Mouse (Mus musculus) thymus, postnatal 36 days (tissue): Measurements from ENCODE around the gene Rab43.

Experiments used
- DNase-seq, 2 experiments: peaks; one replicate each; pipeline ENCODE4 v3.0.0; 2022; ENCODE audit warnings: mixed read lengths in 2 of 2

Rab43 gene

DNA sequence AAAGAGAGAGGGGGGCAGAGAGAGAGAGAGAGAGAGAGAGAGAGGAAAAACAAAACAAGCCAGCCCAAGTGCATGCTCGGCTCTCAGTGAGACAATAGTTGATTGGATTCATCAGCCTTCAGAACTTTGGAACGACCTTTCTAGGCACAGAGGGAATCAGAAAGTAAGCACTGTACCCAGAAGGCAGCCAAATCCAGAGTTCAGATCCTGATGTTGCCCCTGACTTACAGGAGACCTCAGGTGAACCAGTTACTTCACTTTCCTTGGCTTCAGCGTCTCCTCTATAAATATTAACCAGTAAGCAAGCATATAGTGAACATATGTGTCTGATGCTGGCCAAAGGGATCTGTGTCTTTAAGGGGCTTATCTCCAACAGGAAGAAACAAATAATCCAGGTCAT lies 3.4 kb downstream of the Rab43 start:
- no peak for DNase-seq

- no peak for DNase-seq
These were observed 4.1 kb downstream of the Rab43 start for GRCm38 (mm10) chr6:87807735-87808440.

- no peak for DNase-seq
These were observed 5.1 kb downstream of the Rab43 start for GRCm38 (mm10) chr6:87806857-87807256.

- no peak for DNase-seq
These were observed 5.9 kb downstream of the Rab43 start for GRCm38 (mm10) chr6:87806028-87806427.

DNA sequence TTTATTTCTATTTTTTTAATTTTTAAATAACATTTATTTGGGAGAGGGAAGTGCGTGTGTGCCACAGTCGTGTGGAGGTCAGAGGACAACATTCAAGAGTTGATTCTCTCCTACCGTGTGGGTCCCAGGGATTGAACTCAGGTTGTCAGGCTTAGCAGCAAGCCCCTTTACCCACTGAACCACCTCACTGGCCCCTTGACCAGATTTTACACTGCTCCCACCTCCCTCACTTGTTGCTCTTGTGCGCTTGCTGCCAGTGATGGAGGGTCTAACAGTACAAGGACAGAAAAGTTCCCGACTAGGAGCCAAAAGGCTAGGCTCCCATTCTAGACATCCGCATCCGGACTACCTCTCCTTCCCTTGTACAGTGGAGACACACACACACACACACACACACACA lies 6.5 kb downstream of the Rab43 start:
- DNase-seq: no peak

DNA sequence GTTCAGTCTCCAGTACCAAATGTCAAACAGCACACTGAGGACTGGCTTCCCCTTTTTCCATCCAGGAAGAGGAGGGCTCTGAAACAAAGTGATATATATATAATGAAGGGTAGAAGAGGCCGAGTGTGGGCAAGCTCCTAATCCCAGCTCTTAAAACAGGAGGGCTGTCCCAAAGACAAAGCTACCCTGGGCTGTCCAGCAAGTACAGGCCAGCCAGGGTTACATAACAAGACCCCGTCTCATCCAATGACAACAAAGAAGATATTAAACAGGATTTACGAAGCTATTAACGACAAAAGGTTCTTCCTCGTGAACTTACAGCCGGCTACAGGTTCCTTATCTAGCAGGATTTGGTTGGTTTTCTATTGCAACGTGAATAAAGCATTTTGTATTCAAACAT lies 7.1 kb downstream of the Rab43 start:
- no peak for DNase-seq

DNA sequence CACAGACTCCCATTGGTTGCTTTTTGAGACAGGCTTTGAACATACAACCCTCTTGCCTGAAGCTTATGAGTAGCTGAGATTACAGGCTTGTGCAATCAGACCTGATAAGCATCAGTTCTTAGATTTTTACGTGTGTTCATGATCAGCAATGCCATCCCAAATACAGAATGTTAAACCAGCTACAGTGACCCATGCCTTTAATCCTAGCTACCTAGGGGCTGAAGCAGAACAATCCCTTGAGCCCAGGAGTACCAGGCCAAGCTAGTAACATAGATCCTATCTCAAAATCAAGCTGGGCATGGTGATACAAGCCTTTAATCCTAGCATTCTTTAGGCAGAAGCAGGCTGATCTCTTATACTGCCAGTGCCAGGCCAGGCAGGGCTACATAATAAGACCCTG lies 7.9 kb downstream of the Rab43 start:
- DNase-seq: no peak

DNA sequence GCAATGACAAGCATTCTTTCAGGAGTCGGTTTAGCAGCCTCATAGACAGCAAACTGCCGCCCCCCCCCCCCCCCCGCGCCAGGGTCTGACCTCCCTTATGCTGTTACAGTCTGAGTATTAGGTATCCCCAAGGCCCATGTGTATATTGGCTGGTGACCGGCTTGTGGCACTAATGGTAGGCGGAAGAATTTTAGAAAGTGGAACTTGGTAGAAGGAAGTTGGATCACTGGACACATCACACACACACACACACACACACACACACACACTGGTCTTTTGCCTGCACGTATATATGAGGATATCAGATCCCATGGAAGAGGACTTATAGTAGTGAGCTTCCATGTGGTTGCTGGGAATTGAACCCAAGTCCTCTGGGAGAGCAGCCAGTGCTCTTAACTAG lies 9.5 kb downstream of the Rab43 start:
- no peak for DNase-seq

- DNase-seq: no peak
These were observed 12.4 kb downstream of the Rab43 start for GRCm38 (mm10) chr6:87799576-87799975.

DNA sequence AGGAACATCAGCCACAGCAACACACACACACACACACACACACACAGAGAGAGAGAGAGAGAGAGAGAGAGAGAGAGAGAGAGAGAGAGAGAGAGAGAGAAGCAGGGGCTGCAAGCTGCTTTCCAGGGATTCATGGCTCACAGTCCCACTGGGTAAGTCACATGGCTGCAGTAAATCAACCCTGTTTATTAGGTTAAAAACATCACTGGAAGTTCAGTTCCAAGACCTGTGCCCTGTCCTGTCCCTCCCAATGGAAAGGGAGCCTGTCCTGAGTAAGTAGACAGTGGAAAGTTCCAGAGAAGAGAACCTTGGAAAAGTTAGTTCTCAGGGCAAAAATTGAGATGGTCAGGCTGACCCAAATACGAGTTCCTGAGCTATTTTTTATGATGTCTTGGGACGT lies 14.6 kb downstream of the Rab43 start:
- DNase-seq: no peak

DNA sequence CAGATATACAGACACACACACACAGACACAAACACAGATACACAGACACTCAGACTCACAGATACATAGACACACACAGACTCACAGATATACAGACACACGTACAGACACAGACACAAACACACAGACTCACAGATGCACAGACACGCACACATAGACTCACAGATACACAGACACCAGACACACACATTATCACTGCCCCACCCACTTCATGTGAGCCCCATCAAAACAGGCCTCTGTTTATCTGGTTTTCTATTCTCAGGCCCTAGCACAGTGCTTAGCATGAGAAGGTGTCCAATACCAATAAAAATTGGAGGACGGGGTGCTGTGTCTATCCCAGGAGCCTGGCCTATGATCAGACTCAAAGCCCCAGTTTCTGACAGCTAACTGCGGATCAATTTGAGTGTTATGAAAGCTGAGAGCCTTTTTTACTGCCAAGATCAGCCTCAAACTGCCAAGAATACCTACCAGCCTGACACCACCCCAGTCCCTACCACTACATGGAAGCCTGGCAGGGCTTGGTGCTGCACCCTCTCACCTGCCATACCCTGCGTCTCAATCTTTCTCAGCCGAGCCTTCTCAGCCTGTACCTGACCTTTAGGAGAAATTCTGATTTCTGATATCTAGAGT lies 15.6 kb downstream of the Rab43 start:
- DNase-seq: no peak

DNA sequence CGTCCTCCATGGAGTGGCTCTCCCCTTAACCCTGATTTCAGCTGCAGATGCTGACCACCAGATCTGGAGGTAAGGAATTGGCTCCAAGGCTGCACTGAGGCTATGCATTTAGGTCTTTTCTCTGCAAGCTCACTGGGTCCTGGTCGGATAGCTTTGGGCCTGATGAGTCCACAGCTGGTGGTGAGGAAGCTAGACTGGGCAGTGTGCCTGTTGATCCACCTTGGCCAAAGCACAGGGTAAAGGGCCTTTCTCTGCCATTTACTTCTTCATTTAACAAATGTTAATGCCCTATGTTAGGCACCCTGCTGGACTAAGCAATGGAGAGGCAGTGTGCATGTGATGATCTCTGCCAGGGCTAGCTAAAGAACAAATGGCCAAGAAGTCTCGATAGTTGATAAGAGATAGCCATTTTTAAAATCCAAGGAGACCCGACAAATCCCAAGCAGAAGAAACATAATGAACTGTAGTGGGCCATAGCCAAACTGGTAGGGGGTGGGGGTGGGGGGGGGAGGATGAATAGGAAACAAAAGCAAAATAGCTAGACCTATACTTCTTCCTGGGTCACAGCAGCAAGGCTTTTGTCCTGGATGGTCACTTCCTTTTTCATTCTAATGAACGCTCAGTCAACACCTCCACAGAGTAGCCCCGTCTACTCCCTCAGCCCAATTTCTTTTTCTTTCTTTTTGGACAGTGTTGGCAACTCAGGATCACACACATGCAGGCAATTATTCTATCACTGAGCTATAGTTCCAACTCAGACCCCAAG lies 16.4 kb downstream of the Rab43 start:
- no peak for DNase-seq

DNA sequence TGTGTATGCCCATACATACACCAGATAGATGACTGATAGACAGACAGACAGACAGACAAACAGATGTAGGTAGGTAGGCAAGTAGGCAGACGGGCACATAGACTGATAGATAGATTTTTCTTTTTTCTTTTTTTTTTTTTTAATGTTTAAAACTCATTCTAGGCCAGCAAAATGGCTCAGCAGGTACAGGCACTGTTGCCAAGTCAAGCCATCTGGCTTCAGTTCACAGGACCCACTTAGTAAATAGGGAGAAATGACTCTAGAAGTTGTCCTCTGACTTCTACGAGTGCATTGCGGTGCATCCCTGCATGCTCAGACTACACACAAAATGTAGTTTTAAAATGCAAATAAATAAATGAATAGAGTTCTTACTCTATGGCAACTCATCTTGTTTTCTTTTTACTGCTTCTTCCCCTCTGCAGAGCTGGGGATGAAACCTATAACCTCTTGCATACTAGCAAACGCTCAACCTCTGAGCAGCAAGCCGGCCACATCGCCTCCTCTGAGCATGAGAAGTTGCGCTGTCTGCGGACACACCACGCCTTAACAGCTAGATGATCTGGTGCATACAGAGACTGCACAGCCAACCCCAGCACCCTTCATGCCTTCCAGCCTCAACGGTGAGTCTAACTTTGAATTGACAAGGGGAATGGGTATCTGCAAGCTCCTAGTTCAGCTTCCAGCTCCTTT lies 18.0 kb downstream of the Rab43 start:
- DNase-seq: no peak

DNA sequence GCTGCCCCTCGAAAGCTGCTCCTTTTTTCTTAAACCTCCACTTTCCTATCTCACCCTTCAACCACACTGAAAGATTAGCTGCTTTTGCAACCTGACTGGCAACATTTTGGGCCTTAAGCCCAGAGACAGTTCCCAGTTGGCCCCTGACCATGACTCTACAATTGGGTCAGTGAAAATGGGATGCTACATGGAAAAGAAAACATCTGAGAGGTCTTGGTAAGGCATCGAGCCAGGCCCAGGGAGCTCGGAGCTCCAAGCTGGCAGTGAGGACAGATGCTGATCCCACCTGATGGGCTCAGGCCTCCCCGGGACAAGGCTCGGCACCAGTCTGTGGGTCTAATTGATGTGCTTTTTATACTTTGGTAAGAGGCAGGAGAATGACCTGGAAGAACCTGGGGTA lies 20.1 kb downstream of the Rab43 start:
- no peak for DNase-seq

- DNase-seq: peak; percentile 25 to 44
These were observed 21.0 kb downstream of the Rab43 start for GRCm38 (mm10) chr6:87790779-87791480.

- DNase-seq: no peak
These were observed 22.2 kb downstream of the Rab43 start for GRCm38 (mm10) chr6:87789791-87790190.

GRCm38 (mm10) chr6:87788896-87789587 lies 22.9 kb downstream of the Rab43 start:
- DNase-seq: no peak

- no peak for DNase-seq
These were observed 23.6 kb downstream of the Rab43 start for GRCm38 (mm10) chr6:87788266-87788895.

DNA sequence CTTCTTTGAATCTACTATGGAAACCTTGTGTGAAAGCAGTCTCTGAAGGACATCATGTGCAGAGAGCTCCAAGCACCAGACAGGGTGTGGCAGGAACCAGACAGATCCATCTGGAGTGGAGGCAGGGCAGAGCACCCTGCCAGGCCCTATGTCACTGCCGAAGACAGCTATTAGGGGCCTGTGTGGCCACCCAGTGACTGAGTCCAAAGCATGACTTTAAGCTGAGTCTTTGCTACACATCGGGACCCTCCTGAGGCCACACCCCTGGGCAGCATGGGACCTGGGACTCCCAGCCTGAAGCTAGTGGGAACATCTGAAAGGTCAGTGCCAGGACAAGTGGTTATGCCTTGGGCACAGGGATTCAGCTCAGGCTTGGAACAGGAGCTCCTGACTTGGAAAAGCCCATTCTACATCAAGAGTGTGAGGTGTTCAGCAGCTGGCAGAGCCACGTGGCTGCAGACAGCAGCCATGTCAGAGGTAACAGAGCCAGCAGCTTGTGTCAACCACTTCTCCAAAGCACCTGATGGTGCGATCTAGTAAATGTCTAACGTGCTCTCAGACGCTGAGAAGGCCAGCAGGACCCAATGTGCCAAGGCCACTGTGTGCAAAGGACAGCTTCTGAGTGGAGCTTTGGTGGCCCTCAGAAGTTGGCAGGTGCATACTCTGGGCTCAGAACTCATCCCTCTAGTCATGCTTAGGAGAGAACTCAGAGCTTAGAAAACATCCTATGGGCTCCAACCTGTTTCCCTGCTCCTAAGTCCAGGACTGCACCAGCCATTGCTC lies 24.7 kb downstream of the Rab43 start:
- no peak for DNase-seq

- DNase-seq: no peak
These were observed 25.3 kb downstream of the Rab43 start for GRCm38 (mm10) chr6:87786621-87787020.

DNA sequence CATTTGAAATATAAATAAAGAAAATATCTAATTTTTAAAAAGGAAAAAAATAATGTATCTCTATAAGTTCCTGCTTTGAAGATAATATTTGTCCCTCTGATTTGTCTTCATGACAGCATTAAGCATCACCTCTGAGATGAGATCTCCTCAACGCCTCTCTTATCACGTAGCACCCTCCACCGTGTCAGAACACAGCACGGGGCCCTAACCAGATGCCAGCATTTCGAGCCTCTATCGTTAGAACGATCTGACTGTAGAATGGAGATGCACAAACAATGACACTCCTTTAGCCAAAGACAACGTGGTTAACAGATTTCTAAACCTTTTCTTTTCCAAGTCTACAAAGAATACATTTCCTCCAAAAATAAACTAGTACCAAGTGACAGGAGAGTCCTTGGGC lies 27.9 kb downstream of the Rab43 start:
- DNase-seq: no peak
